Mouse (Mus musculus) liver, postnatal 0 days (tissue): ENCODE results near the gene Foxp4.

Experiments
- CTCF ChIP-seq: sonication (generic); IDR thresholded peaks from 2 replicates; pipeline ENCODE4 v1.5.1; 2016; ENCODE audit warnings: antibody characterized with exemption, low read depth
- EP300 ChIP-seq: IDR thresholded peaks from 2 replicates; pipeline ENCODE4 v1.6.1; 2016; ENCODE audit warnings: antibody characterized with exemption, low read depth, mild to moderate bottlenecking

- TF ChIP-seq CTCF (no peak), EP300 (no peak)
These were observed 36.9 kb downstream of the Foxp4 start for GRCm38 (mm10) chr17:47887381-47888154.
